Mouse (Mus musculus): ENCODE results near the gene Psma3. TPM values are rescaled to one million over a fixed set of nuclear protein-coding genes. Genes with fewer than 3 reads are reported as not detected.

Psma3 gene
- polyA plus RNA-seq, 2 experiments = 245 to 594 TPM

DNA sequence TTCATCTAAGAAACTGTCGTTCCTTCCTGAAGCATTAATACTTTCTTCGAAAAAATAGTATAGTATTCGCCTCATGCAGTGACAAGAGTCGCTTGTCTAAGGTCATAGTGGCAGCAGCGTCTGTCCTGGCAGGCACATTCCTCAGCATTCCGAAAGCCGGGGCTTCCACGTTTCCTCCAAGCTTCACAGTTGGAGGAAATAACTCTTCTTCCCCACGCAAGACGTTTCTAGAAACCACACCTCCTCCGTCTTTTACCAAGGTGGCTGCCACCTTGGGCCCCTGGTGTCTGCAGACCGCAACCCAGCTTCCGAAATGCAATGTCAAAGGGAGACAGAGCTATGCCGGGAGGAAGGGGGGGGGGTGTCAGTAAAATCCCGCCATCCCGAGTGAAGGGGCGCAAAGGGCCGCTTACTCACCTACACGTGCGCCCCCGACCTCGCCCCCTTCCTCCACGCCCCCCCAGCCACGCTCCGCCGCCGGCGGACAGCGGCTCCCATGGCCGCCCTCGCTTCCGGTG is 40.5 kb downstream of the Psma3 start:
- Histone ChIP-seq H3K9ac (ENCODE audit: low read depth, low read length, severe bottlenecking) (peak overlapping the region; percentile 77), H3K36me3 (ENCODE audit: control insufficient read depth, insufficient read depth, low read length) (peaks cover 31% of the 10 kb centered on the region), H3K4me3 (replicated peaks; ENCODE audit: low read length) (peak overlapping the region; percentile 96), H3K9me3 (ENCODE audit: control insufficient read depth, low read length) (no peaks in the 10 kb centered on the region), H3K4me2 (replicated peaks; ENCODE audit: low read depth, low read length, severe bottlenecking) (peak overlapping the region; percentile 83), H3K27ac (replicated peaks; ENCODE audit: low read depth, low read length) (peak overlapping the region; percentile 96), H3K27me3 (ENCODE audit: control insufficient read depth, insufficient read depth, low read length) (no peaks in the 10 kb centered on the region), H3K4me1 (ENCODE audit: control insufficient read depth, insufficient read depth, low read length) (peaks cover 10% of the 10 kb centered on the region)
- no peak for TF ChIP-seq POLR2A (IDR thresholded peaks at IDR 0.05; ENCODE audit: borderline replicate concordance, extremely low read depth, insufficient read depth, insufficient read length)
- WGBS = 1% methylated on average over 21 of the region's 32 CpGs
- DNase-seq (ENCODE audit: low spot score) (no peak), ATAC-seq (ENCODE audit: low FRiP score, low read depth) (peak; percentile 69)

GRCm38 (mm10) chr12:71015363-71016210 is 41.2 kb downstream of the Psma3 start, which contains the start of gene Arid4a:
TSS of gene Arid4a (plus strand) at chr12:71015990.
- H3K27me3 ChIP-seq (ENCODE audit: control insufficient read depth, insufficient read depth, low read length) = no peaks in the 10 kb centered on the region
- H3K4me2 ChIP-seq (replicated peaks; ENCODE audit: low read depth, low read length, severe bottlenecking) = peak within 1 kb of the TSS; percentile 83
- peak within 1 kb of the TSS; percentile 96 for H3K4me3 ChIP-seq (replicated peaks; ENCODE audit: low read length)
- no peaks in the 10 kb centered on the region for H3K9me3 ChIP-seq (ENCODE audit: control insufficient read depth, low read length)
- peaks cover 10% of the 10 kb centered on the region for H3K4me1 ChIP-seq (ENCODE audit: control insufficient read depth, insufficient read depth, low read length)
- 1% methylated on average over 56 of the region's 61 CpGs for WGBS
- DNase-seq (ENCODE audit: low spot score) (peak; percentile 100), ATAC-seq (ENCODE audit: low FRiP score, low read depth) (peak; percentile 99)
- peak within 1 kb of the TSS; percentile 96 for H3K27ac ChIP-seq (replicated peaks; ENCODE audit: low read depth, low read length)
- TF ChIP-seq POLR2A (IDR thresholded peaks at IDR 0.05; ENCODE audit: borderline replicate concordance, extremely low read depth, insufficient read depth, insufficient read length) = peak; percentile 88; the same call in 1 of the 2 replicates
- H3K36me3 ChIP-seq (ENCODE audit: control insufficient read depth, insufficient read depth, low read length) = peaks cover 32% of the 10 kb centered on the region
- H3K9ac ChIP-seq (ENCODE audit: low read depth, low read length, severe bottlenecking) = peak within 1 kb of the TSS; percentile 85

- Histone ChIP-seq H3K9me3 (ENCODE audit: control insufficient read depth, low read length) (no peaks in the 10 kb centered on the region), H3K4me3 (replicated peaks; ENCODE audit: low read length) (peak overlapping the region; percentile 96), H3K4me2 (replicated peaks; ENCODE audit: low read depth, low read length, severe bottlenecking) (peak overlapping the region; percentile 60), H3K27me3 (ENCODE audit: control insufficient read depth, insufficient read depth, low read length) (no peaks in the 10 kb centered on the region), H3K36me3 (ENCODE audit: control insufficient read depth, insufficient read depth, low read length) (peaks cover 37% of the 10 kb centered on the region), H3K27ac (replicated peaks; ENCODE audit: low read depth, low read length) (peak overlapping the region; percentile 90), H3K4me1 (ENCODE audit: control insufficient read depth, insufficient read depth, low read length) (peaks cover 10% of the 10 kb centered on the region), H3K9ac (ENCODE audit: low read depth, low read length, severe bottlenecking) (peak overlapping the region; percentile 85)
- no peak for TF ChIP-seq POLR2A (IDR thresholded peaks at IDR 0.05; ENCODE audit: borderline replicate concordance, extremely low read depth, insufficient read depth, insufficient read length)
- no peak; the same call in 1 of the 2 replicates for ATAC-seq (ENCODE audit: low FRiP score, low read depth)
- no peak for DNase-seq (ENCODE audit: low spot score)
- WGBS = 0% methylated on average over 24 of the region's 33 CpGs
Measured at GRCm38 (mm10) chr12:71016211-71016502, 41.7 kb downstream of the Psma3 start.

DNA sequence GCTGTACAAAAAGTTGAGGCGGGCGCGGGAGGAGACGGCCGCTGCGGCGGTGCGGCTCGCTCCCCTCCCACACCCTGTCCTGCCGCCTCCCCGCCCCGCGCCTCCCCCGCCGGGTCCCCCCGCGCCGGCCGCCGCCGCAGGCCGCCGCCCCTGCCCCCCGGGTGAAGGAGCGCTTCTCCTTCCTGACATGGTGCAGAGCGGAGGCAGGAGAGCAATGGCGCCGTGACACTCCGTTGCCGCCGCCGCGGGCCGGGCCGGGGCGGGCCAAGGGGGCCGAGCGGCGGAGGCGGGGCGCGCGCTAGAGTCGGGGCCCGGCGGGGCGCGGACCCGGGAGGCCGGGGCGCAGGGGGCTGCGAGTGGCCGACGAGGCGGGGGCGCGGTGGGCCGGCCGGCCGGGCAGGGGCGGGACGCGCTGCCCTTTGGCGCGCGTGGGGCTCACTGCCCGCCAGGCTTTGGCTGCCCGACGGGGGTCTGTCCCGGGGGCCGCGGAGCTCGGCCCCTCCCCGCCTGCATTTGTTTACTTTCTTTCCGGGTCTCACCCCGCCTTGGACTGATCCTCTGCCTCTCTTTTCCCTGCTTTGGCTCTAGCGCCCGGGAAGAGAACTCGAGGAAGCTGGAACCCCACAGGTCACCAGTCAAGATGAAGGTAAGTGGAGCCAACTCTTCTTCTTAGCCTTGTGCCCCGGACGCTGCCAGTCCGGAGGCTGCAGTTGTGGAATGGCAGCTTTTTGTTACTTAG is 42.3 kb downstream of the Psma3 start:
- Histone ChIP-seq H3K4me2 (replicated peaks; ENCODE audit: low read depth, low read length, severe bottlenecking) (peak overlapping the region; percentile 60), H3K9me3 (ENCODE audit: control insufficient read depth, low read length) (no peaks in the 10 kb centered on the region), H3K4me1 (ENCODE audit: control insufficient read depth, insufficient read depth, low read length) (peaks cover 10% of the 10 kb centered on the region), H3K36me3 (ENCODE audit: control insufficient read depth, insufficient read depth, low read length) (peaks cover 42% of the 10 kb centered on the region), H3K9ac (ENCODE audit: low read depth, low read length, severe bottlenecking) (peak overlapping the region; percentile 85), H3K27ac (replicated peaks; ENCODE audit: low read depth, low read length) (peak overlapping the region; percentile 90), H3K4me3 (replicated peaks; ENCODE audit: low read length) (peak overlapping the region; percentile 96), H3K27me3 (ENCODE audit: control insufficient read depth, insufficient read depth, low read length) (no peaks in the 10 kb centered on the region)
- WGBS = under 1% methylated on average over 47 of the region's 82 CpGs
- DNase-seq (ENCODE audit: low spot score) = peak; percentile 36
- TF ChIP-seq POLR2A (IDR thresholded peaks at IDR 0.05; ENCODE audit: borderline replicate concordance, extremely low read depth, insufficient read depth, insufficient read length) = no peak
- no peak for ATAC-seq (ENCODE audit: low FRiP score, low read depth)

GRCm38 (mm10) chr12:71017242-71017571 is 42.8 kb downstream of the Psma3 start:
- peak overlapping the region; percentile 60 for H3K4me2 ChIP-seq (replicated peaks; ENCODE audit: low read depth, low read length, severe bottlenecking)
- WGBS = 9% methylated on average over 5 of the region's 5 CpGs
- DNase-seq (ENCODE audit: low spot score) = no peak
- ATAC-seq (ENCODE audit: low FRiP score, low read depth) = no peak
- peaks cover 8% of the 10 kb centered on the region for H3K4me1 ChIP-seq (ENCODE audit: control insufficient read depth, insufficient read depth, low read length)
- H3K9me3 ChIP-seq (ENCODE audit: control insufficient read depth, low read length) = no peaks in the 10 kb centered on the region
- H3K27me3 ChIP-seq (ENCODE audit: control insufficient read depth, insufficient read depth, low read length) = no peaks in the 10 kb centered on the region
- H3K9ac ChIP-seq (ENCODE audit: low read depth, low read length, severe bottlenecking) = peak overlapping the region; percentile 85
- H3K4me3 ChIP-seq (replicated peaks; ENCODE audit: low read length) = peak overlapping the region; percentile 96
- H3K36me3 ChIP-seq (ENCODE audit: control insufficient read depth, insufficient read depth, low read length) = peaks cover 44% of the 10 kb centered on the region
- TF ChIP-seq POLR2A (IDR thresholded peaks at IDR 0.05; ENCODE audit: borderline replicate concordance, extremely low read depth, insufficient read depth, insufficient read length) = no peak
- peak overlapping the region; percentile 90; the same call in 1 of the 2 replicates for H3K27ac ChIP-seq (replicated peaks; ENCODE audit: low read depth, low read length)

Data from limb, embryonic 14.5 days (tissue).